Mouse (Mus musculus): ENCODE measurements around the gene Stk16. TPM values are rescaled to one million over a fixed set of nuclear protein-coding genes. Genes with fewer than 3 reads are reported as not detected.

Stk16 gene
- polyA plus RNA-seq, 1 experiment from 2014 or later = 181 TPM

DNA sequence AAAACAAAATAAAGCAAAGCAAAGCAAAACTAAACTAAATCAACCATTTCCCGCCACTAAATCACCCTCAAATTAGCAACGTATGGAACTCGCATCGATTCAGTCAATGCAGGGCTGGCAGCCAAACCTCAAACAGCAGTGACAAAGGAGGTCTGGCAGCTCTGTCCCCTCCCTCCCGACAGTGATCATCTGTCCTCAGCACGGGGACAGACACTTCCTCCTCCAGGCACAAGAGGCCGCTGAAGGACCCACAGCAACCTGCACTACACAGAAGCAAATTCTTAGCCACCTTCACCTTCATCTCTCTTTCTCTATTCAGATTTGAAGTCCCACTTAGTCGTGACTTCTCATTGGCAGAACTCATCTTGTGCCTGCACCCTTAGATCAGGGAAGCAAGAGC, 24.0 kb downstream of the Stk16 start:
- ATAC-seq (peak; percentile 36), DNase-seq (ENCODE audit: low read depth, low spot score) (no peak)
- no peaks in the 10 kb centered on the region for H3K27me3 ChIP-seq
- TF ChIP-seq CTCF (IDR thresholded peaks at IDR 0.05) = no peak
- in situ Hi-C loops (cut with MboI; ENCODE audit: low pct_unique_long_range_greater_than_20kb) = no loop called here
- ChIA-PET POLR2A (interaction anchor here (1.5 to 2.9 kb wide), 2 partner anchors 9 to 20 kb away, joined by 3 to 8 read pairs; no protein-coding TSS in a partner anchor), CTCF (interaction anchor here (0.6 to 2.3 kb wide), 5 partner anchors 9 to 18 kb away, joined by 3 to 9 read pairs (median 4); partner anchors contain the start of gene Tuba4a)

DNA sequence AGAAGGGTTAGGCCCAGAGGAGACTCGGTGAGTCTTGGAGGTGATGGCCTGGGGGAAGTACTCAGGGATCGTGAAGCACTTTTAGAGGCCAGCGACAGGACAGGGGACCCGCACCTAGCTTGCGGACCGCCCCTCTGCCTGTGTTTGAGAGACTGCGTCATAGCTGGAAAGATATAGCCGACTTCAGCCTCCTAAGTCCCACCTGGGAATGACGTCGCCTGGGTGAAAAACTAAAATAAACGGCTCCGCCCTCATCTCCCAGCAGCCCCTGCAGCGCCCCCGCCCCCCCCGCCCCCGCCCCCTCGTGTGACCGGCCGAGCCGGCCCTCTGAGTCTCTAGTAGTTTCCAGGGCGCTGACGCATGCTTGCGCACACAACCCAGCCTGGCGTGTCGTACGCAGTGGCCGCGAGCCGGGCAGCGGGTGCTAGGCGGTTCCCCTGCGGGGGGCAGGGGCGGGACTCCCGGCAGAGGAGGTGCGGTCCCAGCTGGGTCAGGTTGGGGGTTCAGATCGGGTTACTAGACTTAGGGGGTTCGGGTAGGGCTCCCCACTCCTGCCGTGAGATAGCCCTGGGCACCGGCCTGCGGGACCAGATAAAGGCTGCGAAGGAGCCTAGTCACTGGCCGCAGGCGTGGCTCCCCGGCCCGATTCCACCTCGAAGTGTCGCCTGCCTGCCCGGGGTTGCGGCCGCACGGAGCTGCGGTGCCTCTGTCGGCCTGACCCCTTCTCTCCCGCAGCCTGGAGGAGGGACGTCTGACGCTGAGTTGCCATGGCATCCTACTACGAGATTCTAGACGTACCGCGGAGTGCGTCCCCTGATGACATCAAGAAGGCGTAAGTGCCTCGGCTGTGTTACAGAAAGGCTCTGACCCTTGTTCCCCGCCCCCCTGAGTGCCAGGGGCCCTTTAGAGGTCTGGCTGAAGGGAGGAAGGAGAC, 25.7 kb downstream of the Stk16 start, which contains the start of gene Dnajb2:
Dnajb2 (plus strand) TSS at position 290 of the 934 bp plus-strand sequence.
- ATAC-seq = peak; percentile 89
- in situ Hi-C loops (cut with MboI; ENCODE audit: low pct_unique_long_range_greater_than_20kb) = no loop called here
- CTCF ChIA-PET = interaction anchor here (0.9 to 2.3 kb wide), 4 partner anchors 10 to 20 kb away, joined by 3 to 9 read pairs (median 6); no protein-coding TSS in a partner anchor
- no peak for TF ChIP-seq CTCF (IDR thresholded peaks at IDR 0.05)
- POLR2A ChIA-PET = interaction anchor here (1.1 to 2.9 kb wide), 6 partner anchors 10 to 26 kb away, joined by 3 to 13 read pairs (median 6); partner anchors contain the start of genes Glb1l, Stk16 and Tuba4a
- H3K27me3 ChIP-seq = no peaks in the 10 kb centered on the region
- DNase-seq (ENCODE audit: low read depth, low spot score) = no peak

DNA sequence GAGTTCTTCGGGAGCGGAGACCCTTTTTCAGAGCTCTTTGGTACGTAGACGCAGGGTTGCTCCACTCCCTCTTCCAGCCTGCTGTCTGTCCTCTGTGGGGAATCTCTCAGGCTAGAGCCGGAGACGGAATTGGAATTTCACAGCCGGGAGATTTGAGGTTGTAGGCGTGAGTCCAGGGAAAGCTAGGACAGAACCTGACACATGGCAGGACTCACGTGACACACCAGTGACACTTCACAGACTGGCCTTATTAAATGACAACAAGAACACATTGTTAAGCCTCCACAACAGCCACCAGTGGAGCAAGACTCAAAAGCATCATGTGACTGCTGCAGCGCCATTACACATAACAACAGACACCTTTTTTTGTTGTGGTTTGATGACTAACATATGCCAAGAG, 29.0 kb downstream of the Stk16 start:
- ChIA-PET CTCF (no interaction called here), POLR2A (no interaction called here)
- in situ Hi-C loops (cut with MboI; ENCODE audit: low pct_unique_long_range_greater_than_20kb) = no loop called here
- no peak for TF ChIP-seq CTCF (IDR thresholded peaks at IDR 0.05)
- H3K27me3 ChIP-seq = no peaks in the 10 kb centered on the region
- DNase-seq (ENCODE audit: low read depth, low spot score) = no peak
- no peak for ATAC-seq

DNA sequence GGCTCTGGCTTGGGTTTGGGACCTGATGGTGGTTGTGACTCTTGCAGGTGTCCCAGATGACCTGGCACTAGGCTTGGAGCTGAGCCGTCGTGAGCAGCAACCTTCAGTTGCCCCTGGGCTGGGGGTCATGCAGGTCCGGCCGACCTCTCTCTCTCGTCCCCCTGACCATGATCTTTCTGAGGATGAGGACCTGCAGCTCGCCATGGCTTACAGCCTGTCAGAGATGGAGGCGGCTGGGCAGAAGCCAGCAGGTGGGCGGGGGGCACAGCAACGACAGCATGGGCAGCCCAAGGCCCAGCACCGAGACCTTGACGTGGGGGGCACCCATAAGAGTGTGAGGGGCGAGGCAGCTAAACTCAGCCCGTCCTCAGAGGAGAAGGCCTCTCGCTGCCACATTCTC, 32.8 kb downstream of the Stk16 start:
- POLR2A ChIA-PET = no interaction called here
- CTCF ChIA-PET = interaction anchor here (1.0 to 1.6 kb wide), 3 partner anchors 8 to 10 kb away, joined by 3 to 9 read pairs (median 3); no protein-coding TSS in a partner anchor
- DNase-seq (ENCODE audit: low read depth, low spot score) (no peak), ATAC-seq (no peak)
- in situ Hi-C loops (cut with MboI; ENCODE audit: low pct_unique_long_range_greater_than_20kb) = no loop called here
- H3K27me3 ChIP-seq = no peaks in the 10 kb centered on the region
- TF ChIP-seq CTCF (IDR thresholded peaks at IDR 0.05) = no peak

DNA sequence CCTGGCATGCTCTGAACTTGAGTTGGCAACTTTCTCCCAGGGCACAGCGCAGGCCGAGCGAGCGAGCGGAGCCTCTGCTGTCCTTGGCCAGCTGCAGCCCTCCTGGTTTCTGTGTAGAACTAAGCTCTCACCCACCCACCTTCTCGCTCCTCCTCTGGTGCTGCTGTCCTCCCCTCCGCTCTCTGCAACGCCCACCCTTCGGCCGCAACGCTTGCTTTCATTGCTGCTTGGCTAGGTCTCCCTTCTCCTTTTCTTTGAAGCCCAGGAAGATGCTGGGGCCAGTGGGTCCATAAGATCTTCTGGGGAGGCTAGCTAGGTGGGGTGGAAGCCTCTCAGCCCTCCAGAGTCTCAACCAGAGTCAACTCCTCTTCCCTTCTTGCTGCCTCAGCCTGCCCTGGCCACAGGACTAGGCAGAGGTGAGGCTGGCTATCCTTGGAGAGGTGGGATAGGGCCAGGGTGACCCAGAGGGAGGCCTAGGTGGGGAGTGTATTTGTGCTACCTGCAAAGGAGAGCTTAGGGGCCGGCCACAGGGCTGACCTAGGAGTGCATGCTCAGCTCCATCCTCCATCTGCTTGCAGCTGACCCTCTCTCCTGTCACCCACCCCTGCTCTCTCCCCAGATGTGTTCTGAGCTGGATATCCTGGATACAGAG, 33.7 kb downstream of the Stk16 start:
- CTCF ChIA-PET = interaction anchor here (1.0 to 1.4 kb wide), 2 partner anchors 10 kb away, joined by 3 read pairs; no protein-coding TSS in a partner anchor
- no peaks in the 10 kb centered on the region for H3K27me3 ChIP-seq
- TF ChIP-seq CTCF (IDR thresholded peaks at IDR 0.05) = no peak
- POLR2A ChIA-PET = no interaction called here
- ATAC-seq (no peak), DNase-seq (ENCODE audit: low read depth, low spot score) (no peak)
- in situ Hi-C loops (cut with MboI; ENCODE audit: low pct_unique_long_range_greater_than_20kb) = no loop called here

DNA sequence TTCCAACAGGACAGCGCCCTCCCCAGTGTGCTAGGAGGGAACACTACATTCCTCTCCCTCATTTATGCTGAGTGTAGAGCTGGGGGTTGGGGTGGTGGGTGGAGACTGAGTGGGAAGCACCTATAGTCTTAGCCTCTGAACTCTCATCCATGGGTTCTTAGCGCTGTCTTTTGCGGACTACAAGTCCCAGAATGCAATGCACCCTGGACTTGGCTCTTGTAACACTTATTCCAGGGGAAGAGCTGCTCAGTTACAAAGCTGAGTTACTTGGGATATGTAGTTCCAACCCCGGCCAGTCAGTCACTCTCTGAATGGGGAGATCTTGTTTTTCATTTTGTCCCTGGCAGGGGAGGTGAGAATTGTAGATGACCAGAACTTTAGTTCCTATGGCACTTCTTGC, 34.2 kb downstream of the Stk16 start:
- in situ Hi-C loops (cut with MboI; ENCODE audit: low pct_unique_long_range_greater_than_20kb) = no loop called here
- no peaks in the 10 kb centered on the region for H3K27me3 ChIP-seq
- ChIA-PET POLR2A (no interaction called here), CTCF (no interaction called here)
- DNase-seq (ENCODE audit: low read depth, low spot score) = no peak
- TF ChIP-seq CTCF (IDR thresholded peaks at IDR 0.05) = no peak
- no peak for ATAC-seq

DNA sequence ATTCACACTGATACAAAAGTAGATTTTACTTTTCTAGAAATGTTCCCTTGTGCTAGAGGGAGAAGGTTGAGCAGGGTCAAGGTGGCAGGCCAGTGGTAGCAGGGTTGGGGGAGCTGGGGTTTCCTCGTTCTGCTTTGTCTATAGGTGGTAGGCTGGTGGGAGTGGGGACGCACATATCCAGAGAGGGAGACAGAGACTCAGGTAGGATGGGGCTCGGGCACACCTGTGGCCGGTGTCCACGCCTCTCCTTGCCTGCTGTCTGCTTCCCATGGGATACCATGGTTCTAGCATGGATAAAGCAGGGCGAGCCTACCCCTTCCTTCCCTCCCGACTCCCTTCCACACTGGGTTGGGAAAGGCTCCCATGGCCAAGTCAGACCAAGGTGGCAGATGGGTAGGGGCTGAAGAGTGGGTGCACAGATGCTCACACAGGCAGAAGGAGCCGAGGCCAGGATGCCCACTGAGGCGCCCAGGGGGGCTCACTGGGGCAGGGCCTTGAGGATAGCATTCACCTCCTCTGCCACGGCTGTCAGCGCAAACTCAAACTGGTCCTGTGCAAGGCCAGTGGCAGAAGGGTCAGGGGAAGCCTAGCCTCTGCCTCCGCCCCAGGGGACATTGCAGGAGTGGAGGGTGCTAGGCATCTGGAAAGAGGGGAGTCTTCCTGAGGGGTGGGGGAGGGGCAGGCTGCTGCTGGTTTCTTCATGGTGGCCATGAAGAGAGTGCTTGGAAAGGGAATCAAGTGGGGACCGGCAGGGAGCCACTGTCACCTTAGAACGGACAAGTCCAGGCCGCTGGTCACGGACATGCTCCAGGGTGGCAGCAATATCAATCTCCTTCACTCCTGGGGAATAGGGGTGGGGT, 36.7 kb downstream of the Stk16 start:
- TF ChIP-seq CTCF (IDR thresholded peaks at IDR 0.05) = no peak
- CTCF ChIA-PET = no interaction called here
- POLR2A ChIA-PET = interaction anchor here (1.5 to 2.0 kb wide), 2 partner anchors 11 kb away, joined by 5 to 11 read pairs; partner anchors contain the start of gene Dnajb2
- H3K27me3 ChIP-seq = no peaks in the 10 kb centered on the region
- no peak for ATAC-seq
- DNase-seq (ENCODE audit: low read depth, low spot score) = no peak
- in situ Hi-C loops (cut with MboI; ENCODE audit: low pct_unique_long_range_greater_than_20kb) = no loop called here

DNA sequence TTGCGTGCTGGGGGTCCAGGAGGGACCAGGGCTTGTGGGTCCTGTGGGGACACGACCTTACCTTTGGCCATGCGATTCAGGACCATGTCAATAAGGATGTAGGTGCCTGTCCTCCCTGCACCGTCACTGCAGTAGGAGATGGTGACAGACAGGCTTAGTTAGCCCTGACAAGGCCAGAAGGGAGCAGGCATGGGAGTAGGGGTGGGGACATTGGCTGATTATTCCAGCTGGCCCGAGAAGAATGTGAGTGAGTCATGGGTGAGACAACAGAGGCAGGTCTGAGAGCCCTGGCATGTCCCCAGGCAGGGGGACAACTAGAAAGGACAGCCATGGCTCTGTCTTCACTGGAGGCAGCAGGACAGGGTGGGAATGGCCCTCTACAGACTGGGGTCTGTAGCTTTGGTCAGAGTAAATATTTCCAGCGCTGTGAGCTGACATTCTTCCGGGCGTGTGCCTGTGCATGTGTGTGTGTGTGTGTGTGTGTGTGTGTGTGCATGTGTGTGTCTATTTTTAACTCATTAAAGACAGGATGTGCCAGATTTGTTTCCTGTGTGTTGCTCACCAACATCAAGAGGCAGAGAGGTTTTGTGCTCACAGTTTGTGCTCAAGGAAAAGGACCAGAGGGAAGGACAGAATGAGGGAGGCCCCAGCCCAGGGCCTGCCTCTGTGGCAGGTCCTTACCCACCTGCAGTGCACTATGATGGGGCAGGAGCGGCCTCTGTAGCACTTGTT, 37.6 kb downstream of the Stk16 start:
- POLR2A ChIA-PET = interaction anchor here (0.6 to 2.0 kb wide), 2 partner anchors 12 to 37 kb away, joined by 3 to 11 read pairs; partner anchors contain the start of genes Dnajb2, Glb1l and Stk16
- TF ChIP-seq CTCF (IDR thresholded peaks at IDR 0.05) = no peak
- ATAC-seq (peak; percentile 73), DNase-seq (ENCODE audit: low read depth, low spot score) (peak; percentile 57)
- in situ Hi-C loops (cut with MboI; ENCODE audit: low pct_unique_long_range_greater_than_20kb) = no loop called here
- CTCF ChIA-PET = interaction anchor here (1.0 to 1.2 kb wide), 2 partner anchors 14 to 34 kb away, joined by 3 to 4 read pairs; no protein-coding TSS in a partner anchor
- H3K27me3 ChIP-seq = no peaks in the 10 kb centered on the region

DNA sequence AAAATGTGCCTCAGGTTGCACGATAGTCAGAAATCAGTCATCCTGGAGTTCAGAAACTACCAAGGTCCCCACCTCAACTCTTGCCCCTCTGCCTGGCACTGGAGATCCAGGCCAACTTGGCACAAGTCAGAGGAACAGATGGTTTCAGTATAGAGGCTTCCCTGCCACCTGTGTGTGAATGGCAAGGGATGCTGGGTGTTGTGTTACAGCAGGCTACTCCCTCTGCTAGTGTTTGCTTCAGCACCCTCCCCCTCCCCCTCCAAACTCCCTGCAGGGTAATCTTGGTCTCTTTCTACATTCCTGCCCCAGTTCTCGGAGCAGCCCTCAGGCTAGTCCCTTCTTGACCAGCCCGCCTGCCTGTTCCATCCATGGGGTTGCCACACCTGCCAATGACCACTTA, 39.9 kb downstream of the Stk16 start:
- ChIA-PET POLR2A (no interaction called here), CTCF (interaction anchor here (1.7 to 2.0 kb wide), 3 partner anchors 8 to 72 kb away, joined by 9 to 10 read pairs (median 9); partner anchors contain the start of gene Dnajb2)
- no peak for ATAC-seq
- TF ChIP-seq CTCF (IDR thresholded peaks at IDR 0.05) = no peak
- no peaks in the 10 kb centered on the region for H3K27me3 ChIP-seq
- in situ Hi-C loops (cut with MboI; ENCODE audit: low pct_unique_long_range_greater_than_20kb) = loop anchor here (10.0 kb wide), 1 partner anchor 66 kb away; the partner anchor contains the start of gene Abcb6
- no peak for DNase-seq (ENCODE audit: low read depth, low spot score)
